14 mouse cellular contexts compared by ENCODE assay signal in genomic region chr9:113515703-113516020, GRCm38 (mm10).
DNase-seq lines count a peak whose midpoint lies in the region; ATAC-seq and TF ChIP-seq lines count a peak whose summit lies in the region.
"Had no signal": no experiment of that assay in that cellular context is flagged by ENCODE, and none has a peak within 500 bp of the region (broad histone marks: within the 10 kb centered on the region; RNA-seq: fewer than 3 reads in every experiment).

No protein-coding gene starts in this region.

- ATAC-seq in forebrain, embryonic 15.5 days (replicated peaks) = no peak
- no peak for ATAC-seq in forebrain, embryonic 11.5 days (replicated peaks; ENCODE audit: low FRiP score)
- no peak for ATAC-seq in kidney, embryonic 16.5 days (ENCODE audit: low FRiP score, low TSS enrichment)
- ATAC-seq: intestine, embryonic 15.5 days had no signal

- no peak overlapping the region for H3K4me3 ChIP-seq in forebrain, embryonic 15.5 days
- H3K4me3 ChIP-seq in forebrain, embryonic 11.5 days (ENCODE audit: low read depth, low read length) = no peak overlapping the region
- H3K4me3 ChIP-seq in layer of hippocampus, adult 2 months = no peak overlapping the region
- H3K4me3 ChIP-seq in E14TG2a.4 (replicated peaks; ENCODE audit: low read length) = peak overlapping the region; percentile 43; the same call in 1 of the 2 replicates
- H3K4me3 ChIP-seq in limb, embryonic 10.5 days = no peak overlapping the region
- H3K4me3 ChIP-seq in kidney, embryonic 16.5 days (ENCODE audit: low read length) = no peak overlapping the region
- H3K4me3 ChIP-seq: embryonic facial prominence, embryonic 12.5 days; heart, embryonic 13.5 days; hindbrain, embryonic 12.5 days; intestine, embryonic 15.5 days had no signal

- no peak overlapping the region for H3K9ac ChIP-seq in forebrain, embryonic 15.5 days (replicated peaks)
- no peak overlapping the region for H3K9ac ChIP-seq in forebrain, embryonic 11.5 days (ENCODE audit: low read length)
- H3K9ac ChIP-seq in kidney, embryonic 16.5 days (replicated peaks; ENCODE audit: low read length) = no peak overlapping the region
- H3K9ac ChIP-seq: embryonic facial prominence, embryonic 12.5 days; heart, embryonic 13.5 days; hindbrain, embryonic 12.5 days; intestine, embryonic 15.5 days had no signal

- H3K9me3 ChIP-seq in forebrain, embryonic 15.5 days = no peaks in the 10 kb centered on the region
- H3K9me3 ChIP-seq in forebrain, embryonic 11.5 days (ENCODE audit: control insufficient read depth, low read length) = no peaks in the 10 kb centered on the region
- H3K9me3 ChIP-seq in E14TG2a.4 (ENCODE audit: low read length) = no peaks in the 10 kb centered on the region
- H3K9me3 ChIP-seq in limb, embryonic 10.5 days (replicated peaks) = no peaks in the 10 kb centered on the region
- H3K9me3 ChIP-seq in kidney, embryonic 16.5 days (ENCODE audit: low read length) = no peaks in the 10 kb centered on the region
- H3K9me3 ChIP-seq: embryonic facial prominence, embryonic 12.5 days; heart, embryonic 13.5 days; hindbrain, embryonic 12.5 days; intestine, embryonic 15.5 days had no signal

- H3K4me2 ChIP-seq in forebrain, embryonic 15.5 days (replicated peaks) = no peak overlapping the region
- H3K4me2 ChIP-seq in forebrain, embryonic 11.5 days (ENCODE audit: low read depth, low read length, severe bottlenecking) = no peak overlapping the region
- H3K4me2 ChIP-seq in kidney, embryonic 16.5 days (replicated peaks; ENCODE audit: low read depth, low read length) = no peak overlapping the region
- H3K4me2 ChIP-seq: embryonic facial prominence, embryonic 12.5 days; heart, embryonic 13.5 days; hindbrain, embryonic 12.5 days; intestine, embryonic 15.5 days had no signal

- TF ChIP-seq CTCF in layer of hippocampus, adult 2 months (conservative IDR thresholded peaks at IDR 0.05) = no peak
- no peak for TF ChIP-seq CTCF in E14TG2a.4 (conservative IDR thresholded peaks at IDR 0.05; ENCODE audit: low read length)

- H3K27me3 ChIP-seq in forebrain, embryonic 15.5 days = no peaks in the 10 kb centered on the region
- no peaks in the 10 kb centered on the region for H3K27me3 ChIP-seq in forebrain, embryonic 11.5 days (ENCODE audit: control insufficient read depth, insufficient read depth, low read length)
- peaks cover 18% of the 10 kb centered on the region for H3K27me3 ChIP-seq in E14TG2a.4 (ENCODE audit: insufficient read depth, low read length)
- no peaks in the 10 kb centered on the region for H3K27me3 ChIP-seq in limb, embryonic 10.5 days (ENCODE audit: low read depth, poor library complexity, severe bottlenecking)
- H3K27me3 ChIP-seq in kidney, embryonic 16.5 days (ENCODE audit: insufficient read depth, low read length) = no peaks in the 10 kb centered on the region
- H3K27me3 ChIP-seq: embryonic facial prominence, embryonic 12.5 days; heart, embryonic 13.5 days; hindbrain, embryonic 12.5 days; intestine, embryonic 15.5 days had no signal

- DNase-seq in forebrain, embryonic 11.5 days (ENCODE audit: low spot score) = no peak
- no peak for DNase-seq in layer of hippocampus, adult 2 months (ENCODE audit: low spot score in 2 of 2)
- DNase-seq in layer of hippocampus, adult 8-10 months (ENCODE audit: low spot score in 2 of 2) = no peak
- peak; percentile 26 for DNase-seq in limb, embryonic 10.5 days (ENCODE audit: low spot score)
- DNase-seq: adrenal gland, postnatal 10 days; gastrocnemius, postnatal 36 days; heart, postnatal 36 days had no signal

- 84% methylated on average over 6 of the region's 6 CpGs for WGBS in forebrain, embryonic 15.5 days
- 83% methylated on average over 6 of the region's 6 CpGs for WGBS in forebrain, embryonic 11.5 days
- 88% methylated on average over 6 of the region's 6 CpGs for WGBS in limb, embryonic 10.5 days
- 79% methylated on average over 6 of the region's 6 CpGs for WGBS in kidney, embryonic 16.5 days

- H3K4me1 ChIP-seq in forebrain, embryonic 15.5 days = peaks cover 3% of the 10 kb centered on the region; the same call in 1 of the 2 replicates
- H3K4me1 ChIP-seq in forebrain, embryonic 11.5 days (replicated peaks; ENCODE audit: control insufficient read depth, insufficient read depth, low read length) = no peaks in the 10 kb centered on the region
- peaks cover 20% of the 10 kb centered on the region for H3K4me1 ChIP-seq in E14TG2a.4 (replicated peaks; ENCODE audit: low read depth, low read length)
- peaks cover 12% of the 10 kb centered on the region for H3K4me1 ChIP-seq in limb, embryonic 10.5 days
- peaks cover 10% of the 10 kb centered on the region for H3K4me1 ChIP-seq in kidney, embryonic 16.5 days (ENCODE audit: insufficient read depth, low read length)
- H3K4me1 ChIP-seq: embryonic facial prominence, embryonic 12.5 days; heart, embryonic 13.5 days; intestine, embryonic 15.5 days had no signal

- no peaks in the 10 kb centered on the region for H3K36me3 ChIP-seq in forebrain, embryonic 15.5 days
- no peaks in the 10 kb centered on the region for H3K36me3 ChIP-seq in forebrain, embryonic 11.5 days (ENCODE audit: control insufficient read depth, insufficient read depth, low read length)
- H3K36me3 ChIP-seq in E14TG2a.4 (ENCODE audit: insufficient read depth, low read length) = no peaks in the 10 kb centered on the region
- H3K36me3 ChIP-seq in limb, embryonic 10.5 days = no peaks in the 10 kb centered on the region
- H3K36me3 ChIP-seq in kidney, embryonic 16.5 days (ENCODE audit: insufficient read depth, low read length) = no peaks in the 10 kb centered on the region
- H3K36me3 ChIP-seq: embryonic facial prominence, embryonic 12.5 days; heart, embryonic 13.5 days; hindbrain, embryonic 12.5 days; intestine, embryonic 15.5 days had no signal

- peak overlapping the region; percentile 77 for H3K27ac ChIP-seq in forebrain, embryonic 15.5 days (replicated peaks)
- H3K27ac ChIP-seq in forebrain, embryonic 11.5 days (ENCODE audit: low read depth, low read length) = no peak overlapping the region
- H3K27ac ChIP-seq in layer of hippocampus, adult 2 months = peak overlapping the region; percentile 58; the same call in 1 of the 2 replicates
- H3K27ac ChIP-seq in limb, embryonic 10.5 days = no peak overlapping the region
- no peak overlapping the region for H3K27ac ChIP-seq in kidney, embryonic 16.5 days (ENCODE audit: low read length)
- H3K27ac ChIP-seq: embryonic facial prominence, embryonic 12.5 days; heart, embryonic 13.5 days; hindbrain, embryonic 12.5 days; intestine, embryonic 15.5 days had no signal

Comparison
In these comparisons a context has a peak if more than half of its experiments do, and no peak if none do; other contexts are left out.
1. H3K27ac ChIP-seq: peak in forebrain, embryonic 15.5 days (single experiment) and layer of hippocampus, adult 2 months (single experiment); none in forebrain, embryonic 11.5 days (single experiment), limb, embryonic 10.5 days (single experiment) and kidney, embryonic 16.5 days (single experiment).